Mouse (Mus musculus) left cerebral cortex, postnatal 36 days (tissue): ENCODE data around the gene Rgcc. TPM values are rescaled to one million over a fixed set of nuclear protein-coding genes. Genes with fewer than 3 reads are reported as not detected.

Experiments
- DNase-seq, 2 experiments: peaks; one replicate each; pipeline ENCODE4 v3.0.0; 2021 to 2022; ENCODE audit warnings: low spot score in 2 of 2, mixed read lengths in 1 of 2
- intact Hi-C: fragments of 180-260 bp; cut with DNase I; formaldehyde crosslinking; loops from one replicate; pipeline ENCODE4 v1.15.1; 2025
- total RNA-seq, 2 experiments: library from RNA; stranded (reverse); gene quantifications; 2 replicates each; pipeline ENCODE4 v1.2.3; 2021

Gene Rgcc
- total RNA-seq: 10 to 100 TPM; 30.1 to 39.0 TPM

GRCm38 (mm10) chr14:79301466-79301875 lies at the start of gene Rgcc:
Gene Rgcc (minus strand): TSS chr14:79301645.
- DNase-seq: peak; percentile 89 to 90
- intact Hi-C loops: loop anchor here (5.0 kb wide), 1 partner anchor 99 kb away; no protein-coding TSS in a partner anchor

GRCm38 (mm10) chr14:79346384-79346783 lies 44.9 kb upstream of the Rgcc start:
- no peak for DNase-seq
- intact Hi-C loops: no loop called here

GRCm38 (mm10) chr14:79335613-79336012 lies 34.2 kb upstream of the Rgcc start:
- no peak for DNase-seq
- intact Hi-C loops: no loop called here

GRCm38 (mm10) chr14:79331936-79332335 lies 30.5 kb upstream of the Rgcc start:
- DNase-seq: no peak
- intact Hi-C loops: no loop called here

GRCm38 (mm10) chr14:79330944-79331561 lies 29.6 kb upstream of the Rgcc start:
- no peak for DNase-seq
- intact Hi-C loops: no loop called here

- no peak for DNase-seq
- intact Hi-C loops: loop anchor here (2.0 kb wide), 1 partner anchor 202 kb away; no protein-coding TSS in a partner anchor
These were observed 25.6 kb upstream of the Rgcc start for GRCm38 (mm10) chr14:79327033-79327432.

- intact Hi-C loops: no loop called here
These were observed 22.8 kb upstream of the Rgcc start for GRCm38 (mm10) chr14:79324112-79324840.

GRCm38 (mm10) chr14:79321881-79322280 lies 20.4 kb upstream of the Rgcc start:
- intact Hi-C loops: no loop called here
- DNase-seq: no peak

More at GRCm38 (mm10) chr14:79324112-79324840, 22.8 kb upstream of the Rgcc start:
- DNase-seq: no peak

- DNase-seq: no peak
- intact Hi-C loops: no loop called here
These were observed 19.7 kb upstream of the Rgcc start for GRCm38 (mm10) chr14:79321152-79321551.

- no peak for DNase-seq
- intact Hi-C loops: no loop called here
These were observed 16.2 kb upstream of the Rgcc start for GRCm38 (mm10) chr14:79317602-79318001.

- intact Hi-C loops: no loop called here
- no peak for DNase-seq
These were observed 14.4 kb upstream of the Rgcc start for GRCm38 (mm10) chr14:79315877-79316276.

- DNase-seq: no peak
- intact Hi-C loops: no loop called here
These were observed 13.0 kb upstream of the Rgcc start for GRCm38 (mm10) chr14:79314245-79315010.

GRCm38 (mm10) chr14:79313439-79314175 lies 12.2 kb upstream of the Rgcc start:
- no peak for DNase-seq
- intact Hi-C loops: no loop called here

GRCm38 (mm10) chr14:79312719-79313118 lies 11.3 kb upstream of the Rgcc start:
- no peak for DNase-seq
- intact Hi-C loops: no loop called here

- intact Hi-C loops: no loop called here
- DNase-seq: no peak
These were observed 10.5 kb upstream of the Rgcc start for GRCm38 (mm10) chr14:79311918-79312454.

- DNase-seq: no peak
- intact Hi-C loops: no loop called here
These were observed 7.7 kb upstream of the Rgcc start for GRCm38 (mm10) chr14:79309115-79309514.

- DNase-seq: no peak
- intact Hi-C loops: no loop called here
These were observed 6.9 kb upstream of the Rgcc start for GRCm38 (mm10) chr14:79308364-79308763.

GRCm38 (mm10) chr14:79307908-79308307 lies 6.5 kb upstream of the Rgcc start:
- intact Hi-C loops: no loop called here
- DNase-seq: no peak

- intact Hi-C loops: no loop called here
- DNase-seq: no peak
These were observed 5.7 kb upstream of the Rgcc start for GRCm38 (mm10) chr14:79307138-79307537.
